Mouse (Mus musculus): ENCODE results near the gene 1700020D05Rik.
"Not testable (repeated sequence)": the region's sequence is repeated elsewhere in the genome, so short reads cannot be mapped to it uniquely, and the experiment has no call there.

1700020D05Rik gene

GRCm38 (mm10) chr19:5495353-5496051 lies 8.1 kb downstream of the 1700020D05Rik start:
- DNase-seq (ENCODE audit: low read depth, low spot score): no peak

GRCm38 (mm10) chr19:5494314-5494713 lies 9.3 kb downstream of the 1700020D05Rik start:
- no peak for DNase-seq (ENCODE audit: low read depth, low spot score)

- not testable (repeated sequence) for DNase-seq (ENCODE audit: low read depth, low spot score)
Observed at GRCm38 (mm10) chr19:5493301-5493721, 10.3 kb downstream of the 1700020D05Rik start.

- no peak for DNase-seq (ENCODE audit: low read depth, low spot score)
Observed at GRCm38 (mm10) chr19:5492641-5493040, 10.9 kb downstream of the 1700020D05Rik start.

GRCm38 (mm10) chr19:5490898-5491708 lies 12.5 kb downstream of the 1700020D05Rik start:
- no peak for DNase-seq (ENCODE audit: low read depth, low spot score)

- DNase-seq (ENCODE audit: low read depth, low spot score): peak; percentile 92
Observed at GRCm38 (mm10) chr19:5490313-5490897, 13.2 kb downstream of the 1700020D05Rik start, which contains the start of gene Cfl1. Cfl1 (plus strand) TSS chr19:5490455.

GRCm38 (mm10) chr19:5489721-5490120 lies 13.9 kb downstream of the 1700020D05Rik start:
- DNase-seq (ENCODE audit: low read depth, low spot score): not testable (repeated sequence)

- peak; percentile 91 for DNase-seq (ENCODE audit: low read depth, low spot score)
Observed at GRCm38 (mm10) chr19:5488878-5489571, 14.6 kb downstream of the 1700020D05Rik start.

GRCm38 (mm10) chr19:5487768-5488550 lies 15.6 kb downstream of the 1700020D05Rik start, which contains the start of gene Mus81:
Mus81 (minus strand) TSS chr19:5488402.
- peak; percentile 89 for DNase-seq (ENCODE audit: low read depth, low spot score)

- DNase-seq (ENCODE audit: low read depth, low spot score): no peak
Observed at GRCm38 (mm10) chr19:5486771-5487170, 16.8 kb downstream of the 1700020D05Rik start.

- DNase-seq (ENCODE audit: low read depth, low spot score): no peak
Observed at GRCm38 (mm10) chr19:5486286-5486685, 17.3 kb downstream of the 1700020D05Rik start.

- no peak for DNase-seq (ENCODE audit: low read depth, low spot score)
Observed at GRCm38 (mm10) chr19:5485821-5486220, 17.8 kb downstream of the 1700020D05Rik start.

- no peak for DNase-seq (ENCODE audit: low read depth, low spot score)
Observed at GRCm38 (mm10) chr19:5485371-5485770, 18.2 kb downstream of the 1700020D05Rik start.

GRCm38 (mm10) chr19:5484496-5484895 lies 19.1 kb downstream of the 1700020D05Rik start:
- no peak for DNase-seq (ENCODE audit: low read depth, low spot score)

- no peak for DNase-seq (ENCODE audit: low read depth, low spot score)
Observed at GRCm38 (mm10) chr19:5483386-5484359, 19.9 kb downstream of the 1700020D05Rik start.

- no peak for DNase-seq (ENCODE audit: low read depth, low spot score)
Observed at GRCm38 (mm10) chr19:5481398-5481797, 22.2 kb downstream of the 1700020D05Rik start.

- DNase-seq (ENCODE audit: low read depth, low spot score): no peak
Observed at GRCm38 (mm10) chr19:5480016-5480415, 23.6 kb downstream of the 1700020D05Rik start.

- DNase-seq (ENCODE audit: low read depth, low spot score): no peak
Observed at GRCm38 (mm10) chr19:5477668-5478300, 25.8 kb downstream of the 1700020D05Rik start.

Data from brain, embryonic 18.5 days (tissue).